Mouse (Mus musculus) liver (tissue): ENCODE measurements around the gene Grid2.

Source experiments
- DNase-seq: peaks from one replicate; pipeline ENCODE4 v3.0.0-alpha.2; 2020; ENCODE audit warnings: mixed read lengths

The Grid2 gene

GRCm38 (mm10) chr6:63659423-63659822 lies 403.7 kb downstream of the Grid2 start:
- DNase-seq = no peak

- no peak for DNase-seq
These were observed 430.0 kb downstream of the Grid2 start for GRCm38 (mm10) chr6:63685689-63686088.

GRCm38 (mm10) chr6:63701684-63702083 lies 446.0 kb downstream of the Grid2 start:
- no peak for DNase-seq

GRCm38 (mm10) chr6:63733740-63734139 lies 478.1 kb downstream of the Grid2 start:
- DNase-seq = no peak

GRCm38 (mm10) chr6:63762535-63762934 lies 506.9 kb downstream of the Grid2 start:
- no peak for DNase-seq

- DNase-seq = no peak
These were observed 539.0 kb downstream of the Grid2 start for GRCm38 (mm10) chr6:63794679-63795078.

- DNase-seq = no peak
These were observed 564.6 kb downstream of the Grid2 start for GRCm38 (mm10) chr6:63820236-63820635.

- no peak for DNase-seq
These were observed 607.0 kb downstream of the Grid2 start for GRCm38 (mm10) chr6:63862628-63863027.

GRCm38 (mm10) chr6:63877088-63877764 lies 621.5 kb downstream of the Grid2 start:
- no peak for DNase-seq

- DNase-seq = no peak
These were observed 622.2 kb downstream of the Grid2 start for GRCm38 (mm10) chr6:63877765-63878345.

- DNase-seq = no peak
These were observed 639.0 kb downstream of the Grid2 start for GRCm38 (mm10) chr6:63894714-63895113.

GRCm38 (mm10) chr6:63898171-63898570 lies 642.5 kb downstream of the Grid2 start:
- no peak for DNase-seq

GRCm38 (mm10) chr6:63917035-63917570 lies 661.4 kb downstream of the Grid2 start:
- DNase-seq = no peak

- no peak for DNase-seq
These were observed 666.3 kb downstream of the Grid2 start for GRCm38 (mm10) chr6:63921951-63922350.

- no peak for DNase-seq
These were observed 675.5 kb downstream of the Grid2 start for GRCm38 (mm10) chr6:63931201-63931600.

- DNase-seq = no peak
These were observed 691.0 kb downstream of the Grid2 start for GRCm38 (mm10) chr6:63946721-63947120.

GRCm38 (mm10) chr6:63963789-63964188 lies 708.1 kb downstream of the Grid2 start:
- DNase-seq = no peak

- DNase-seq = no peak
These were observed 708.6 kb downstream of the Grid2 start for GRCm38 (mm10) chr6:63964269-63964668.

GRCm38 (mm10) chr6:63964735-63965134 lies 709.1 kb downstream of the Grid2 start:
- DNase-seq = no peak

- no peak for DNase-seq
These were observed 790.4 kb downstream of the Grid2 start for GRCm38 (mm10) chr6:64046084-64046483.

GRCm38 (mm10) chr6:64046732-64047131 lies 791.1 kb downstream of the Grid2 start:
- DNase-seq = no peak

- DNase-seq = no peak
These were observed 792.3 kb downstream of the Grid2 start for GRCm38 (mm10) chr6:64047950-64048349.

- DNase-seq = no peak
These were observed 808.2 kb downstream of the Grid2 start for GRCm38 (mm10) chr6:64063858-64064257.

- no peak for DNase-seq
These were observed 809.0 kb downstream of the Grid2 start for GRCm38 (mm10) chr6:64064704-64065103.

GRCm38 (mm10) chr6:64073406-64073805 lies 817.7 kb downstream of the Grid2 start:
- no peak for DNase-seq
